Mouse (Mus musculus) gastrocnemius, adult 8-10 months (tissue): ENCODE results near the gene Nid1. TPM values are rescaled to one million over a fixed set of nuclear protein-coding genes. Genes with fewer than 3 reads are reported as not detected.

Experiments
- DNase-seq, 2 experiments: peaks; one replicate each; pipeline ENCODE4 v3.0.0; 2022; ENCODE audit warnings: low spot score in 2 of 2
- total RNA-seq, 4 experiments: library from RNA; stranded (reverse); gene quantifications; 2 replicates each; pipeline ENCODE4 v1.2.4; 2022

Nid1 gene
- total RNA-seq, 4 experiments from 2014 or later, result 19.1 to 33.3 (median 24.4) TPM

- DNase-seq, result peak; percentile 55 to 60
Measured at GRCm38 (mm10) chr13:13487851-13488250, 50.5 kb downstream of the Nid1 start.

- DNase-seq, result no peak
Measured at GRCm38 (mm10) chr13:13489861-13490260, 52.5 kb downstream of the Nid1 start.

GRCm38 (mm10) chr13:13492151-13492550, 54.8 kb downstream of the Nid1 start:
- no peak for DNase-seq

GRCm38 (mm10) chr13:13493517-13493916, 56.2 kb downstream of the Nid1 start:
- DNase-seq, result no peak

- no peak for DNase-seq
Measured at GRCm38 (mm10) chr13:13498022-13498421, 60.7 kb downstream of the Nid1 start.

- no peak for DNase-seq
Measured at GRCm38 (mm10) chr13:13502406-13502805, 65.1 kb downstream of the Nid1 start.

- no peak for DNase-seq
Measured at GRCm38 (mm10) chr13:13503695-13504386, 66.5 kb downstream of the Nid1 start.

GRCm38 (mm10) chr13:13505063-13505462, 67.7 kb downstream of the Nid1 start:
- no peak for DNase-seq

- DNase-seq, result no peak
Measured at GRCm38 (mm10) chr13:13506556-13506955, 69.2 kb downstream of the Nid1 start.

GRCm38 (mm10) chr13:13514861-13515260, 77.5 kb downstream of the Nid1 start:
- DNase-seq, result no peak

- DNase-seq, result peak; percentile 68 to 70
Measured at GRCm38 (mm10) chr13:13516376-13517225, 79.2 kb downstream of the Nid1 start.

- no peak for DNase-seq
Measured at GRCm38 (mm10) chr13:13518114-13518513, 80.8 kb downstream of the Nid1 start.

GRCm38 (mm10) chr13:13520436-13520835, 83.1 kb downstream of the Nid1 start:
- DNase-seq, result no peak

GRCm38 (mm10) chr13:13523625-13524584, 86.6 kb downstream of the Nid1 start:
- no peak for DNase-seq

- no peak for DNase-seq
Measured at GRCm38 (mm10) chr13:13525205-13525604, 87.9 kb downstream of the Nid1 start.

GRCm38 (mm10) chr13:13525877-13526276, 88.5 kb downstream of the Nid1 start:
- no peak for DNase-seq

GRCm38 (mm10) chr13:13529115-13529542, 91.8 kb downstream of the Nid1 start:
- DNase-seq, result no peak

- DNase-seq, result no peak
Measured at GRCm38 (mm10) chr13:13530913-13531312, 93.6 kb downstream of the Nid1 start.

- no peak for DNase-seq
Measured at GRCm38 (mm10) chr13:13531923-13532322, 94.6 kb downstream of the Nid1 start.

GRCm38 (mm10) chr13:13536555-13536954, 99.2 kb downstream of the Nid1 start:
- DNase-seq, result no peak

- DNase-seq, result no peak
Measured at GRCm38 (mm10) chr13:13537272-13538015, 100.1 kb downstream of the Nid1 start.
